In the genomic region with DNA sequence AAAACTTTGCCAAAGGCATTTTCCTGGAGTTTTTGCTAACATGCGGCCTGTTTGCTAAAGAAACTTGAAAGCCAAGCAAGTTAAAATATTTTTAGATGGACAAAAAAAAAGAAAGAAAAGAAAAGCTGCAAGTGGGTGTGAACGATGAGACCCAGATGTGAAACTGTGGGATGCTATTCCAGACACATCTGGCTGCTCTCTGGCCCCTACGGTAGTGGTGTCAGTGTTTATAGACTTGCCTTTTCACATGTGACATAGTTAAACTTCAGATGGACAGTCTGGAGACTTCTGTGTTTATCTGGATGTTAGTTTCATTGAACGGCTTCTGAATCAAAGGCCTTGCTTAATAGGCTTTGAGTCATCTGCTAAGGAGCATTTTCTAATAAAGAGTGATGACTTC, we compare ENCODE assay signal across 14 mouse cellular contexts.
"Had no signal": no experiment of that assay in that cellular context is flagged by ENCODE, and none has a peak within 500 bp of the region (broad histone marks: within the 10 kb centered on the region; RNA-seq: fewer than 3 reads in every experiment).

No protein-coding gene starts in this region.

- H3K9ac ChIP-seq: kidney, embryonic 15.5 days; liver, embryonic 13.5 days; midbrain, embryonic 12.5 days; midbrain, embryonic 15.5 days; neural tube, embryonic 12.5 days; neural tube, embryonic 15.5 days had no signal

- H3K27me3 ChIP-seq: kidney, embryonic 15.5 days; liver, embryonic 13.5 days; midbrain, embryonic 12.5 days; midbrain, embryonic 15.5 days; neural tube, embryonic 12.5 days; neural tube, embryonic 15.5 days had no signal

- H3K9me3 ChIP-seq: kidney, embryonic 15.5 days; liver, embryonic 13.5 days; midbrain, embryonic 12.5 days; midbrain, embryonic 15.5 days; neural tube, embryonic 12.5 days; neural tube, embryonic 15.5 days had no signal

- H3K4me2 ChIP-seq: kidney, embryonic 15.5 days; liver, embryonic 13.5 days; midbrain, embryonic 12.5 days; midbrain, embryonic 15.5 days; neural tube, embryonic 12.5 days; neural tube, embryonic 15.5 days had no signal

- H3K4me3 ChIP-seq: kidney, embryonic 15.5 days; left cerebral cortex, adult 2 months; liver, embryonic 13.5 days; midbrain, embryonic 12.5 days; midbrain, embryonic 15.5 days; neural tube, embryonic 12.5 days; neural tube, embryonic 15.5 days had no signal

- ATAC-seq: intestine, postnatal 0 days; midbrain, embryonic 15.5 days had no signal

- H3K27ac ChIP-seq: kidney, embryonic 15.5 days; left cerebral cortex, adult 2 months; liver, embryonic 13.5 days; midbrain, embryonic 12.5 days; midbrain, embryonic 15.5 days; neural tube, embryonic 12.5 days; neural tube, embryonic 15.5 days had no signal

- H3K4me1 ChIP-seq: kidney, embryonic 15.5 days; liver, embryonic 13.5 days; midbrain, embryonic 12.5 days; midbrain, embryonic 15.5 days; neural tube, embryonic 12.5 days; neural tube, embryonic 15.5 days had no signal

- DNase-seq: kidney, adult 2 months; kidney, postnatal 10 days; kidney, postnatal 36 days; layer of hippocampus, postnatal 36 days; liver, embryonic 13.5 days; thymus, adult 18-20 months; thymus, postnatal 36 days had no signal

- H3K36me3 ChIP-seq: kidney, embryonic 15.5 days; liver, embryonic 13.5 days; midbrain, embryonic 12.5 days; midbrain, embryonic 15.5 days; neural tube, embryonic 12.5 days; neural tube, embryonic 15.5 days had no signal
